Mouse (Mus musculus) monocyte, adult 2 months (primary cell): ENCODE data around the gene Caskin1.

Experiments used
- DNase-seq, 2 experiments: peaks; one replicate each; pipeline ENCODE4 v3.0.0; 2022; ENCODE audit warnings: low spot score in 2 of 2, low read depth in 1 of 2

The Caskin1 gene

GRCm38 (mm10) chr17:24490399-24490798 lies 2.0 kb downstream of the Caskin1 start:
- DNase-seq = no peak

- no peak for DNase-seq
Observed at GRCm38 (mm10) chr17:24494627-24495335, 6.4 kb downstream of the Caskin1 start.

GRCm38 (mm10) chr17:24495443-24495842 lies 7.0 kb downstream of the Caskin1 start:
- DNase-seq = no peak

GRCm38 (mm10) chr17:24496026-24496425 lies 7.6 kb downstream of the Caskin1 start:
- DNase-seq = no peak

- no peak for DNase-seq
Observed at GRCm38 (mm10) chr17:24502208-24502607, 13.8 kb downstream of the Caskin1 start.

- no peak for DNase-seq
Observed at GRCm38 (mm10) chr17:24504085-24504484, 15.7 kb downstream of the Caskin1 start.

GRCm38 (mm10) chr17:24505286-24505955 lies 17.0 kb downstream of the Caskin1 start:
- DNase-seq = no peak

GRCm38 (mm10) chr17:24506332-24507070 lies 18.1 kb downstream of the Caskin1 start:
- DNase-seq = no peak

GRCm38 (mm10) chr17:24507129-24507664 lies 18.8 kb downstream of the Caskin1 start:
- no peak for DNase-seq

- no peak for DNase-seq
Observed at GRCm38 (mm10) chr17:24507806-24508460, 19.5 kb downstream of the Caskin1 start.

- no peak for DNase-seq
Observed at GRCm38 (mm10) chr17:24513609-24514008, 25.2 kb downstream of the Caskin1 start.

- no peak for DNase-seq
Observed at GRCm38 (mm10) chr17:24514270-24515257, 26.2 kb downstream of the Caskin1 start.

- no peak for DNase-seq
Observed at GRCm38 (mm10) chr17:24520450-24520849, 32.0 kb downstream of the Caskin1 start.

GRCm38 (mm10) chr17:24524734-24525133 lies 36.3 kb downstream of the Caskin1 start:
- no peak for DNase-seq

GRCm38 (mm10) chr17:24527315-24527714 lies 38.9 kb downstream of the Caskin1 start:
- DNase-seq = no peak

GRCm38 (mm10) chr17:24527723-24528559 lies 39.5 kb downstream of the Caskin1 start, which contains the start of gene Traf7:
TSS of gene Traf7 (minus strand) at chr17:24527938.
- DNase-seq = peak; percentile 78 to 88

- DNase-seq = no peak
Observed at GRCm38 (mm10) chr17:24528560-24528918, 40.1 kb downstream of the Caskin1 start.

GRCm38 (mm10) chr17:24529007-24529451 lies 40.6 kb downstream of the Caskin1 start:
- DNase-seq = no peak

GRCm38 (mm10) chr17:24529883-24530282 lies 41.5 kb downstream of the Caskin1 start:
- DNase-seq = no peak
